In the genomic region with DNA sequence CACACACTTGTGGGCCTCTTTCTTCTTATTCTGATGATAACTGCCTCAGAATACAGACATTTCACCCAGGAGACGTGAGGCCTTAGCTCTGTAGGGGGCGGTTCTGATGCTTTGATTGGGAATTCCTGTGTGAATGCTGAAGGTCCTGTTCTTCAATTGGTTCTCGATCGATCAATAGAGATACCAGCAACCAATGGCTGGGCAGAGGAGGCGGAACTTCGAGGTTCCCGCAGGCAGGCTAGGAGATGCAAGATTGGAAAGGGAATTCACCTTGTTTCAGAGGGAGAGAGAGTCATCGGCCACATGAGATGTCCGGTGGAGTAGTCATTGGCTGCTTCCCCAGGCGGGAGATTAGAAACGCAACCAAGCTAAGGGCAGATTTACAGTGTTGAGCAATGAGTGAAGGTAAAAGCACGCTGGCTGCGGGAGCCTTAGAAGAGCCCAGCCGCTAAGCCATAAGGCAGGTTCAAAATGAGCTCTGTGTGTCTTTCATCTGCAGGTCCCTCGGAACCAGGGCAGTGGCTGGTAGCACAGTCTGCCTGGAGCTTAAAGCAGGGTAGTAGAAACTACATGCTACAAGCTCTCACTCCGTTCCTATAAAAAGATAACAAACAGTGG, we compare ENCODE assay signal across 8 mouse cellular contexts.
DNase-seq lines count a peak whose midpoint lies in the region; ATAC-seq and TF ChIP-seq lines count a peak whose summit lies in the region.

No protein-coding gene starts in this region.

- H3K27ac ChIP-seq in lung, embryonic 15.5 days = no peak overlapping the region
- peak overlapping the region; percentile 77 for H3K27ac ChIP-seq in embryonic facial prominence, embryonic 10.5 days (replicated peaks)
- H3K27ac ChIP-seq in hindbrain, postnatal 0 days = 0 out of 2 replicates have a peak overlapping the region, but pooled peaks have one; percentile 32
- H3K27ac ChIP-seq in liver, embryonic 16.5 days (ENCODE audit: low read length) = no peak overlapping the region
- peak overlapping the region; percentile 41; the same call in 1 of the 2 replicates for H3K27ac ChIP-seq in stomach, embryonic 14.5 days (ENCODE audit: low read length)

- peak overlapping the region; percentile 52 for H3K4me2 ChIP-seq in lung, embryonic 15.5 days
- H3K4me2 ChIP-seq in hindbrain, postnatal 0 days (ENCODE audit: low read depth, low read length) = peak overlapping the region; percentile 54
- no peak overlapping the region for H3K4me2 ChIP-seq in liver, embryonic 16.5 days (ENCODE audit: low read depth, low read length)
- H3K4me2 ChIP-seq in stomach, embryonic 14.5 days (replicated peaks; ENCODE audit: low read depth, low read length) = peak overlapping the region; percentile 45

- TF ChIP-seq CTCF in lung, adult 2 months (IDR thresholded peaks at IDR 0.05; ENCODE audit: insufficient read depth, low read length) = no peak
- 0 out of 2 replicates have a peak, but pooled peaks have one; percentile 10 for TF ChIP-seq CTCF in hindbrain, postnatal 0 days (IDR thresholded peaks at IDR 0.05; ENCODE audit: low read depth)

- no peak overlapping the region for H3K9ac ChIP-seq in lung, embryonic 15.5 days
- no peak overlapping the region for H3K9ac ChIP-seq in hindbrain, postnatal 0 days (replicated peaks; ENCODE audit: low read length)
- no peak overlapping the region for H3K9ac ChIP-seq in liver, embryonic 16.5 days (ENCODE audit: low read depth, low read length)
- H3K9ac ChIP-seq in stomach, embryonic 14.5 days (replicated peaks; ENCODE audit: low read depth, low read length) = 0 out of 2 replicates have a peak overlapping the region, but pooled peaks have one; percentile 7

- H3K4me3 ChIP-seq in lung, embryonic 15.5 days = peak overlapping the region; percentile 24
- H3K4me3 ChIP-seq in lung, adult 2 months (replicated peaks; ENCODE audit: extremely low read depth, low read depth, low read length) = no peak overlapping the region
- H3K4me3 ChIP-seq in embryonic facial prominence, embryonic 10.5 days = peak overlapping the region; percentile 57
- H3K4me3 ChIP-seq in hindbrain, postnatal 0 days (ENCODE audit: low read length) = peak overlapping the region; percentile 25
- H3K4me3 ChIP-seq in liver, embryonic 16.5 days (ENCODE audit: low read depth, low read length) = no peak overlapping the region
- peak overlapping the region; percentile 11 for H3K4me3 ChIP-seq in stomach, embryonic 14.5 days (ENCODE audit: low read depth, low read length)

- peak; percentile 86 for ATAC-seq in lung, embryonic 15.5 days (ENCODE audit: borderline replicate concordance, extremely low read depth, low FRiP score, low TSS enrichment)
- peak; percentile 97 for ATAC-seq in hindbrain, postnatal 0 days
- ATAC-seq in liver, embryonic 16.5 days (ENCODE audit: low read depth) = peak; percentile 55
- peak; percentile 93 for ATAC-seq in stomach, embryonic 14.5 days (ENCODE audit: insufficient number of reproducible peaks, insufficient read depth, low FRiP score, low read depth)

- no peaks in the 10 kb centered on the region for H3K27me3 ChIP-seq in lung, embryonic 15.5 days
- no peaks in the 10 kb centered on the region for H3K27me3 ChIP-seq in embryonic facial prominence, embryonic 10.5 days (replicated peaks; ENCODE audit: low read depth, poor library complexity, severe bottlenecking)
- H3K27me3 ChIP-seq in hindbrain, postnatal 0 days (ENCODE audit: insufficient read depth, low read length) = no peaks in the 10 kb centered on the region
- no peaks in the 10 kb centered on the region for H3K27me3 ChIP-seq in liver, embryonic 16.5 days (ENCODE audit: control insufficient read depth, insufficient read depth, low read depth, low read length)
- no peaks in the 10 kb centered on the region for H3K27me3 ChIP-seq in stomach, embryonic 14.5 days (ENCODE audit: control insufficient read depth, insufficient read depth, low read length)

- no peak for DNase-seq in lung, adult 2 months
- DNase-seq in embryonic facial prominence, embryonic 10.5 days (ENCODE audit: low spot score) = peak; percentile 79
- peak; percentile 91 for DNase-seq in hindbrain, postnatal 0 days (ENCODE audit: low spot score)
- DNase-seq in T-cell, adult 2 months (ENCODE audit: low spot score) = no peak
- DNase-seq in adrenal gland, adult 2 months = no peak

- no peak for TF ChIP-seq POLR2A in lung, adult 2 months (IDR thresholded peaks at IDR 0.05; ENCODE audit: borderline replicate concordance, extremely low read depth, low read depth, low read length)

- H3K4me1 ChIP-seq in lung, embryonic 15.5 days = no peaks in the 10 kb centered on the region
- no peaks in the 10 kb centered on the region for H3K4me1 ChIP-seq in lung, adult 2 months (ENCODE audit: control insufficient read depth, insufficient read depth, low read length)
- no peaks in the 10 kb centered on the region for H3K4me1 ChIP-seq in embryonic facial prominence, embryonic 10.5 days
- peaks cover 8% of the 10 kb centered on the region for H3K4me1 ChIP-seq in hindbrain, postnatal 0 days (ENCODE audit: insufficient read depth, low read length)
- no peaks in the 10 kb centered on the region for H3K4me1 ChIP-seq in liver, embryonic 16.5 days (ENCODE audit: control insufficient read depth, low read depth, low read length)
- no peaks in the 10 kb centered on the region for H3K4me1 ChIP-seq in stomach, embryonic 14.5 days (ENCODE audit: control insufficient read depth, insufficient read depth, low read length)

- H3K9me3 ChIP-seq in lung, embryonic 15.5 days = no peaks in the 10 kb centered on the region
- H3K9me3 ChIP-seq in embryonic facial prominence, embryonic 10.5 days = no peaks in the 10 kb centered on the region
- H3K9me3 ChIP-seq in hindbrain, postnatal 0 days (ENCODE audit: low read length) = no peaks in the 10 kb centered on the region
- no peaks in the 10 kb centered on the region for H3K9me3 ChIP-seq in liver, embryonic 16.5 days (replicated peaks; ENCODE audit: control insufficient read depth, low read length)
- H3K9me3 ChIP-seq in stomach, embryonic 14.5 days (ENCODE audit: control insufficient read depth, low read depth, low read length) = no peaks in the 10 kb centered on the region

- 20% methylated on average over 16 of the region's 16 CpGs for WGBS in lung, embryonic 15.5 days
- 29% methylated on average over 16 of the region's 16 CpGs for WGBS in lung, adult 2 months
- 12% methylated on average over 16 of the region's 16 CpGs for WGBS in embryonic facial prominence, embryonic 10.5 days
- WGBS in hindbrain, postnatal 0 days = 21% methylated on average over 16 of the region's 16 CpGs
- WGBS in liver, embryonic 16.5 days (ENCODE audit: insufficient replicate concordance) = 26% methylated on average over 16 of the region's 16 CpGs
- 14% methylated on average over 16 of the region's 16 CpGs for WGBS in stomach, embryonic 14.5 days

- no peaks in the 10 kb centered on the region for H3K36me3 ChIP-seq in lung, embryonic 15.5 days
- no peaks in the 10 kb centered on the region for H3K36me3 ChIP-seq in embryonic facial prominence, embryonic 10.5 days (replicated peaks)
- no peaks in the 10 kb centered on the region for H3K36me3 ChIP-seq in hindbrain, postnatal 0 days (ENCODE audit: insufficient read depth, low read length)
- H3K36me3 ChIP-seq in liver, embryonic 16.5 days (ENCODE audit: control insufficient read depth, insufficient read depth) = no peaks in the 10 kb centered on the region
- H3K36me3 ChIP-seq in stomach, embryonic 14.5 days (ENCODE audit: control insufficient read depth, insufficient read depth, low read length) = no peaks in the 10 kb centered on the region

Comparison
In these comparisons a context has a peak if more than half of its experiments do, and no peak if none do; other contexts are left out.
1. H3K4me3 ChIP-seq: peak in lung, embryonic 15.5 days (single experiment), embryonic facial prominence, embryonic 10.5 days (single experiment), hindbrain, postnatal 0 days (single experiment) and stomach, embryonic 14.5 days (single experiment); none in lung, adult 2 months (single experiment) and liver, embryonic 16.5 days (single experiment).
2. H3K27ac ChIP-seq: peak in embryonic facial prominence, embryonic 10.5 days (single experiment), hindbrain, postnatal 0 days (single experiment) and stomach, embryonic 14.5 days (single experiment); none in lung, embryonic 15.5 days (single experiment) and liver, embryonic 16.5 days (single experiment).
3. DNase-seq: peak in embryonic facial prominence, embryonic 10.5 days (single experiment) and hindbrain, postnatal 0 days (single experiment); none in lung, adult 2 months (single experiment), T-cell, adult 2 months (single experiment) and adrenal gland, adult 2 months (single experiment).
4. Peak in every context shown above with its lines, with median percentiles within 50 percentile points of each other: ATAC-seq.